Mouse (Mus musculus) ES-E14 (cell line): ENCODE measurements at regions not wholly inside any gene's neighbourhood (a gene's known extent, or its start where the extent isn't known, plus 50 kb on each side); places are given as distances from the start of the nearest gene placed in this dataset.

Experiments
- HCFC1 ChIP-seq: IDR thresholded peaks from 2 replicates; pipeline ENCODE4 v1.6.1; 2012; ENCODE audit warnings: low read length, inconsistent platforms, borderline replicate concordance; ENCODE audit not compliant: insufficient read depth
- MAFK ChIP-seq: IDR thresholded peaks from 2 replicates; pipeline ENCODE4 v1.6.1; 2014; ENCODE audit warnings: mild to moderate bottlenecking, low read depth, low read length, inconsistent platforms; ENCODE audit not compliant: insufficient read depth
- ZC3H11A ChIP-seq: IDR thresholded peaks from 2 replicates; pipeline ENCODE4 v1.6.1; 2012; ENCODE audit warnings: low read depth, mild to moderate bottlenecking, inconsistent platforms, low read length, borderline replicate concordance
- ZNF384 ChIP-seq: IDR thresholded peaks from 2 replicates; pipeline ENCODE4 v1.6.1; 2012; ENCODE audit warnings: low read depth, low read length, inconsistent platforms

DNA sequence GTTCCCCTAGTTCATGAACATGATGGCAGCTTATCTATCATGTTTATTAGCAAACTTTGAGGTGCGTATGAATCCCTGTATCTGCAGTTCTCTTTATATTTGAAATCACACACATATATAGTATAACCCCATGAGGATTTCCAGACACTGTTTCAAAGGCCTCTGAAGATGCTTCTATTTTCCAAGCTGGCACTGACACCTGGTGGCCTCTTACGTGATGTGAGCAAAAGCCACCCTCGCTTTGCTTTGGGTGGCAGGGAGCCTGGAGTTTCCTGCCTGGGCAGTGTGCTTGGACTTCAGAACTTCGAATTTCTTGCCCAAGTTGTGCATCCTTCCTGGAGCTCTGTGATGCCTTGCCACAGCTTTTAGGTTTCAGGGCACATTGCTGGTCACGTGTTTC lies 1817.1 kb downstream of the 9330182O14Rik start:
- no peak for TF ChIP-seq HCFC1
- no peak for TF ChIP-seq MAFK
- no peak for TF ChIP-seq ZNF384
- TF ChIP-seq ZC3H11A: no peak
